Mouse (Mus musculus): Measurements from ENCODE around the gene Zfp428.

The Zfp428 gene

GRCm38 (mm10) chr7:24506838-24507725 lies at the start of gene Zfp428:
Gene Zfp428 (plus strand): TSS chr7:24507006.
- in situ Hi-C loops (cut with MboI, MseI): no loop called here

- in situ Hi-C loops (cut with MboI, MseI): loop anchor here (5.0 kb wide), 1 partner anchor 91 kb away; no protein-coding TSS in a partner anchor
Observed at GRCm38 (mm10) chr7:24457726-24458370, 49.0 kb upstream of the Zfp428 start.

DNA sequence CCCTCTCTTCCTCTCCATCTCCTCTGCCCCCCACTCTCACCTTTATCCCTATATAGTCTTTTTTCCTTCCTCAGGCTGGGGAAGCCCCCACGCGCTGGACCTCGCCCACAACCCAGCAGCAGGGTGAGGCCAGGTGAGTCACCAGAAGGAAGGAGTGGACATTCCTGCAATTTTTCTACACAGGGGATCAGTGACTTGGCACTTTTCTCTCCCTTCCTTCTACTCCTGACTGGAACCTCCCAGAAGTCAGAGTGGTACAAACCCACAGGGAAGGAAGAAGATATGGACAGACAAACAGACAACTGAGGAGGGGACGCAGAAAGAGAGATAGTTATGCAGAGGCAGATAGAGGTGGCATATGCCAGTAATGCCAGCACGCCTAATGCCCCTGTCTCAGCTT lies 47.4 kb upstream of the Zfp428 start:
- in situ Hi-C loops (cut with MboI, MseI): loop anchor here (5.0 kb wide), 1 partner anchor 92 kb away; no protein-coding TSS in a partner anchor

- in situ Hi-C loops (cut with MboI, MseI): loop anchor here (5.0 kb wide), 1 partner anchor 93 kb away; no protein-coding TSS in a partner anchor
Observed at GRCm38 (mm10) chr7:24459843-24460242, 47.0 kb upstream of the Zfp428 start.

DNA sequence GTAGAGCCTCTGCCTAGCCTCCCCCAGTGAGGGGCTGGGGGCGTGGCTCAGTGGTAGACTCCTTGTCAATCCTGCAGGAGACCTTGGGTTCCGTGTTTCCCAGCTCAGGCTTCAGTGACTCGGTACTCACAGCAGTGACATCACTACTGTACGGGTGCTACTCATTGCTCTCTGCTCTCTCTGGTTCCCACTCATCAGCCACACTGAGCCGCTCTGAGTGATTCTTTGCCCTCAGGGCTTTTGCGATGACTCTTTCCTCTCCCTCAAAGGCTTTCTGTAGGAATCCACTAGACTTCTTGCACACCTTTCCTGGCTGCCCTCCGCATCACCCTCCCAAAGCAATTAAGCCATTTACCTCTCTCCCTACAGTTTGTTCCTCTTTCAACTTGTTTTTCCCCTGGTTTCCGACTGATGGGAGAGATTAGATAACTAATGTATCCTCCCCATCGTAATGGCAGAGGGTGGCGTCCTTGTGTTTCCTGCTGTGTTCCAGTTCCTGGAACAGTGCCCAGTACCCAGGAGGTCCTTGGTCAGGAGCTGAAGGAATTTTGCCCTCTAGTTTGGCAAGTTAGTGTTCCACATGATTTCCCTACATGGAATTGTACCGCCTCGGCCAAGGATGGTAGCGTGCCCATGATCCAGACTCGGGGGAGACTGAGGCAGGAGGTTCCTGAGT lies 45.3 kb upstream of the Zfp428 start:
- in situ Hi-C loops (cut with MboI, MseI): no loop called here

GRCm38 (mm10) chr7:24462388-24463319 lies 44.2 kb upstream of the Zfp428 start, which contains the start of gene Plaur:
Gene Plaur (plus strand): TSS chr7:24462484.
- in situ Hi-C loops (cut with MboI, MseI): no loop called here

GRCm38 (mm10) chr7:24466835-24467234 lies 40.0 kb upstream of the Zfp428 start:
- in situ Hi-C loops (cut with MboI, MseI): no loop called here

GRCm38 (mm10) chr7:24467886-24468285 lies 38.9 kb upstream of the Zfp428 start:
- in situ Hi-C loops (cut with MboI, MseI): no loop called here

- in situ Hi-C loops (cut with MboI, MseI): no loop called here
Observed at GRCm38 (mm10) chr7:24469126-24469525, 37.7 kb upstream of the Zfp428 start.

GRCm38 (mm10) chr7:24470356-24470755 lies 36.5 kb upstream of the Zfp428 start:
- in situ Hi-C loops (cut with MboI, MseI): no loop called here

GRCm38 (mm10) chr7:24472442-24472841 lies 34.4 kb upstream of the Zfp428 start:
- in situ Hi-C loops (cut with MboI, MseI): no loop called here

- in situ Hi-C loops (cut with MboI, MseI): no loop called here
Observed at GRCm38 (mm10) chr7:24472937-24473336, 33.9 kb upstream of the Zfp428 start.

GRCm38 (mm10) chr7:24473913-24474529 lies 32.8 kb upstream of the Zfp428 start:
- in situ Hi-C loops (cut with MboI, MseI): no loop called here

DNA sequence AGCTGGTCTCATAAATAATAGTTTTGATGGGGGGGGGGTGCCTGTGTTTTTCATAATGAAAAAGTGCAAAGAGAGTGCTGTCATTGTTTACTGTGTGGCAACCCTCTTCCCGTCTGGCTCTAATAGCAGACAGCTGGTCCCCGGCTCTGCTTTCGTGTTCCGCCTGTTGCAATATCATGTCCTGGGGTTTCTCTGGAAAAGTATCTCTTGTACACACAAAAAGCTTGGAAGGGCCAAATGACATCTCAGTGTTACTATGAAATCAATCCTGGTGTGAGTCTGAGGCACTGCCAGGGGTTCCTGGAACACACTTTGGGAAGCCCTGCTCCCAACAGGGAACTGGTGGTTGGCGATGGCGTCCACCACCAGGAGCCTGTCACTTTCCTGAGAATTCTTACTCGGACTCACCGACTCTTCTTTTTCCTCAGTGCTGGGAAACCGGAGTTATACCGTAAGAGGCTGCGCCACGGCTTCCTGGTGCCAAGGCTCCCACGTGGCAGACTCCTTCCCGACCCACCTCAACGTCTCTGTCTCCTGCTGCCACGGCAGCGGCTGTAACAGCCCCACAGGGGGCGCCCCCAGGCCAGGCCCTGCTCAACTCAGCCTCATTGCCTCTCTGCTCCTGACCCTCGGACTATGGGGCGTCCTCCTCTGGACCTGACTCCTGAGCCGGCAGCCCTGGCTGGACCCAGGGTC lies 31.8 kb upstream of the Zfp428 start:
- in situ Hi-C loops (cut with MboI, MseI): no loop called here

- in situ Hi-C loops (cut with MboI, MseI): no loop called here
Observed at GRCm38 (mm10) chr7:24476338-24476737, 30.5 kb upstream of the Zfp428 start.

GRCm38 (mm10) chr7:24476856-24477255 lies 29.9 kb upstream of the Zfp428 start:
- in situ Hi-C loops (cut with MboI, MseI): no loop called here

DNA sequence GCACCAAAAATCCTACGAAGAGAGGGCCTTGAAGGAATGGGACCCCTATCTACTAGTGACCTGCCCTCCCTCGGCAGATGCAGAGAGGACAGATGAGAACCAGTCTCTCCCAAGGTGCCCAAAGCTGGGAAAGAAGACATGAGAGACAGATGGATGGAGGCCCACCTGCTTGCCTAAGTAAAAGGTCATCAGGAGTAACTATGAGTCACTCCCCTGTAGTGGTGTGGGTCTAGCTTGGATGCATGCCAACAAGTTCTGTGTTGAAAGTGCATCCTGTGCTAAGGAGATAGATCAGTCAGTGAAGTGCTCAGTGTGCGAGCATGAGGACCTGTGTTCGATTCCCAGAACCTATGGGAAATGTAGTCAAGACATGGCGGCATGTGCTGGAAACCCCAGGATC lies 27.9 kb upstream of the Zfp428 start:
- in situ Hi-C loops (cut with MboI, MseI): no loop called here

DNA sequence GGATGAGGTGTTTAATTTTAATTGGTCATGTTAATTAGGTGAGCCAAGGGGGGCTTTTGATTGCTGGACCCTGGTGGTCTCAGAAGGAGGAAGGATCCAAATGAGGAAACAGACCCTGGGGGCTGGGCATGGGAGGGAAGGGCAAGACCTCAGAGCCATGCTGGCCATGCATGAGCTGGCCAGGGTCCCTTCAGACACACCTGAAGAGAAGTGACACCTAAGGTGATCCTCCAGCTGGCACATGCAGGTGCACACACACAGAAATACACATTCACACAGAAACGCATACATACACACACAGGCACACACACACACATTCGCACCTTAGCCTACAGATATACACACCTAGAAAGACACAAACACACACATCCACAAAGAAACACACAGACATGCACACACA lies 27.1 kb upstream of the Zfp428 start:
- in situ Hi-C loops (cut with MboI, MseI): no loop called here

- in situ Hi-C loops (cut with MboI, MseI): no loop called here
Observed at GRCm38 (mm10) chr7:24480121-24480941, 26.5 kb upstream of the Zfp428 start.
